Mouse (Mus musculus) brain, embryonic 14.5 days (tissue): Measurements from ENCODE around the gene Ankrd24.

Experiments used
- CTCF ChIP-seq: fragments of 200-500 bp; IDR thresholded peaks from 2 replicates; pipeline ENCODE4 v1.5.1; 2012; ENCODE audit warnings: inconsistent platforms, mild to moderate bottlenecking, moderate library complexity, borderline replicate concordance; ENCODE audit not compliant: insufficient read depth, insufficient read length; ENCODE audit errors: extremely low read depth
- POLR2A ChIP-seq: fragments of 200-500 bp; IDR thresholded peaks from 2 replicates; pipeline ENCODE4 v1.6.1; 2012; ENCODE audit warnings: mild to moderate bottlenecking, inconsistent platforms, borderline replicate concordance; ENCODE audit not compliant: poor library complexity, insufficient read depth, insufficient read length, severe bottlenecking; ENCODE audit errors: extremely low read depth

DNA sequence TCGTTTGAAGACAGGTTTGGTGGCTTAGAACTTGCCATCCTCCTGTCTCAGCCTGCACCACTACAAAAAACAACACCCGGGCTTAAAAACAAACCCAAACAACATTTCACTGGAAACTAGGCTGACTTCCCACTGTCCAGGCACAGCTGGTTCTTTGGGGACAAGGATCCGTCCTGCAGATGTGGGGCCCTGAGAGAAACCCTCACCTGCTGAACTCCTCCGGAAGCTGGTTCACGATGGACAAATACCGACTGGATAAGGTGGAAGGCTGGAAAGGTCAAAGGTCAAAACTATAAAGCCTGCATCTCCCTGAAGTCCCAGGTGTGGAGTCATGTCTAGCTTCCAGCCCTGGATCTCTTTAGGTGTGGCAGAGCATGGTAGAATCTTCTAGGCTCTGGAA is 29.5 kb upstream of the Ankrd24 start:
- no peak for TF ChIP-seq POLR2A
- TF ChIP-seq CTCF: no peak
